Mouse (Mus musculus): ENCODE results near the gene Mbnl2.

- TF ChIP-seq POLR2A (IDR thresholded peaks at IDR 0.05; ENCODE audit: borderline replicate concordance, insufficient read depth, low read length) (no peak), CTCF (IDR thresholded peaks at IDR 0.05; ENCODE audit: borderline replicate concordance, insufficient read depth, low read depth, low read length) (no peak)
These were observed 3.1 kb downstream of the Mbnl2 start for GRCm38 (mm10) chr14:120278290-120279244.
